Mouse (Mus musculus) lung, postnatal 36 days (tissue): ENCODE measurements around the gene Lrrc4c.

Source experiments
- DNase-seq: peaks from one replicate; pipeline ENCODE4 v3.0.0; 2022; ENCODE audit warnings: mixed read lengths

The Lrrc4c gene

DNA sequence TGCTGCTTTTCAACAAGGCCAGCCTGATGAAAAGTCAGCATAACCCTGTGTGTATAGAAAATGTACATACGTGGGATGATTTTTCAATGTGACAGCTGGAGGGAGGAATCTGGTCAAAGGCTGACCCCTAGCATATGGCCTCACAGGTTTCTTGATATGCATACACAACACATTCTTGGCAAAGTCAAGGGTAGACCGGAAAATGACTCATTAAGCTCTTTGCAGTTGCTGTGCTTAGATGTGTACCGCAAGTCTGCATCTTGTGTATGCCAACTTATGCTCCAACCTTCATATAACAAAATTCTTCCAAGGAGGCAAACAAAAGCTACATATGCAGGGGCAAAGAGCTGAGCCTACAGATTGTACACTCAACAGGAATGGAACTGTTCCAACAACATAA, 631.6 kb downstream of the Lrrc4c start:
- no peak for DNase-seq

DNA sequence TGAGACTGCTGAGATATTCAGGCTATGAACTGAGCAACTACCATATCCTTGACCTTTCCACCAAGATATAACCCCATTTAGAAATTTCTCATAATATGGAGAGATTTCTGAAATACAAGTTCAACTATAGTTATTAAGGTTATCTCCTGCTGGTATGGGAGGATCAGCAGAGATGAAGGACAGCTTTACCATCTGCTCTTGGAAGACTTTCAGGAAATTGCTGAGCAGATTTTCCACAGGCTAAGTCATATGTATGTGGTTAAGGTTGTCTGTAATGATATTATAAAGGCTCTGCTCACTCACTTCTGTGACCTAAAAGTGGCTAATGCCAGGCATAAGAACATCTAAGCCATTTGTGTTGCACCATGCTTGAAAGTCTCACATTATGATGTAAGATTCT, 681.6 kb downstream of the Lrrc4c start:
- DNase-seq: no peak

DNA sequence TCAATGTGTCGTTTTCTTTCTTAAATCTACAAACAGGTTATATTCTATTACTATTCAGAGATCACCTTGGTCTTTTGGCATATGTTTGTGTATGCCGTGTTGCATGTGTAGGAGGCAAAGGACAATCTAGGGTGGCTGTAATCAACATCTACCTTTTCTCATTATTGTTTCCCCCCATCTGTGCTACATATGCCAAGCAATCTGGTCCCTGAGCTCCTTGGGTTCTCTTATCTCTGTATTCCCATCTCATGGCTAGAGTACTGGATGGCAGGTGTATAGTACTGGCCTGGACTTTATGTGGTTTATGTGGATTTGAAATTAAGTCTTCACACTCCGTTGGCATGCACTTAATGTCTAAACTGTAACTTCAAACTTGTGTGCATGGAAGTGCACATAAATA, 700.4 kb downstream of the Lrrc4c start:
- no peak for DNase-seq

DNA sequence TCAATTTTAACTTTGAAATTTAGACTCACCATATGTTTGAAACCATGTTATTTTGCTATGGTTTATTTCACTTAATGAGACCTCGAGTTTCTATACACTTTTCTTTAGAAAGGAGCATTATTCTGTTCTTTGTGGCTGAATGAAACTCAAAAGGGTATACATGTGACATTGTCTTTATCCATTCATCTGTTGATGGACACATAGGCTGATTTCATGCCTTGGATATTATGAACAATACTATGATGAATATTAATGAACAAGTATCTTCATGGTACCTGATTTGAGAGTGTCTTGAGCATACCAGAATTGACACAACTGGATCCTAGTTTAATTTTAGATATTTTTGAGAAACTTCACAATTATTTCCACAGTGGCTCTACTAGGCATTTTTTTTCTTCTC, 709.0 kb downstream of the Lrrc4c start:
- DNase-seq: no peak

DNA sequence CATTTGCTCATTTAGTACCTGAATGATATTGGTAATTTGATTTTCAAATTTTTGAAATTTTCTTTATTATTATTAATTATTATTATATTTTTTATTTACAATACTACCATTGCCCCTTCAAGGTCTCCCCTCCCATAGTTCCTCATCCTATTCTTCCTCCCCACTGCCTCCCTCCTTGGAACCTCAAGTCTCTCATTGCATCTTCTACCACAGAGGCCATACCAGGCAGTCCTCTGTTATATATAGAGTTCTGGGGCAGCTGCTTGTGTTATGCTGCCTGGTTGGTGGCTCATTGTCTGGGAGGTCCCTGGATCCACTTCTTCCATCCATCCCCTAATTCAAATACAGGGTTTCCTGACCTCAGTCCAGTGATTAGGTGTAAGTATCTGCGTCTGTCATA, 709.6 kb downstream of the Lrrc4c start:
- DNase-seq: no peak

DNA sequence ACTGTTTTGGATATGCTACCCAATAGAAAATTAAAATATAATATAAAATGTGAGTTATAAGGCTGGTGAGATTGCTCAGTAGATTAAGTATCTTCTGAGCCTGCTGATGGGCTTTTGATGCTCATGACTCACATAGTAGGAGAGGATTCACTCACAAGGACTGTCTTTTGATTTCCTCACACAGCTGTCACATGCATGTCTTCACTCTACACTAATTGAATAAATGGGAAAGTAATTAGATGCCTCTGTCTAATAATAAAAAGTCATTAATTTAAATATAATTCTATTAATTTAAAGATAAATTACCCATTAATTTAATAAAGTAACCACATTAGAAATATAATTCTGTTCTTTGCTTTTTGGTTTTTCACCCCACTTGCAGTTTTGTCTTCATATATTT, 718.4 kb downstream of the Lrrc4c start:
- DNase-seq: no peak

DNA sequence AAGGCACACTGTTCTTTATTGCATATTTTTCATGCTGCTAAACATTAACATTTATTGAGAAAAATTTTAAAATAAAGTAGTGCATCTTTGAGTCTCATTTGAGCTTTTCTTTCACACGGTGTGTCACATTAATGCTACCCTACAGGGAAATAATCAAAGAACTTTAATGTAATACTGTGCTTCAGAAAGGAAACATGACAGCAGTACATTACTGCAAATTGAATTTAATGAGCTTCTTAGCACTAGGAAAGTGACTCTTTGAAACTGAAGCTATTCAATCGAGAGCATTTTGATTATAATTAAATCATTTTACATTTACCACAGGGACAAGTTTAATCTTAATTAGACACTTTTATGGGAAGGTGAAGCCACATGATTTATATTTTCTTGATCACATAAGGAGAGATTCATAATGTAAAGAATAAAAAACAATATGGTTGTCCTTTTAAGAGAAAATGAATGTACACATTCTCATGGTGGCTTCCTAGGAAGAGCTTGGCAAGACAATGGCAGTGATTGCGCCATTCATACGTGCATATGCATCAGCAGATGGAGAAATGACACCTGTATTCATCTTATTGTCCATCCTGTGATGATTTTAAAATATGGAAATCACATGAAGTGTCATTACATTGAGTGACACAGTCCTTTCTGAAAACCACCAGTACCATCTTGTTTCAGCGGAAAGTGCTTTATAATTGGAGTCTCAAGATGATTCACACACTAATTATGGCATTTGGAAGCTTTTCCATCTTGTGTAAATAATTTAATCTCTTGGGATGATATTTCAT, 719.2 kb downstream of the Lrrc4c start:
- no peak for DNase-seq

DNA sequence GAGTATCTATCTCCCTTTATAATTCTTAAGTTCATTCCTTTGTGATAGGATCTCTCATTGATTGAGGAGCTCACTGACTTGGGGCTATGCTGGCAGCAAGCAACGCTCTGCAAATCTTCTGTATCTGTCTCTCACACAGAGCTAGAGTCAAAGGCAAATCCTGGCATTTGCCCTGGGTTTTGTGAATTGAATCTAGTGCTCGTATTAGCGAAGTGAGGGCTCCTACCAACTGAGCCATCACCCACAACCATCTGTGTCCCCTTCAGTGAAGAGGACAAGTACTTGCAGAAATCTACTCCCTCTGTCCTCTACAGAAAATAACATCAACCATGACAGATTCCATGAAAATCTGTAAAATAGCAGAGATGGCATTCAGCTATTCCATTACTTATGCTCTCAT, 726.0 kb downstream of the Lrrc4c start:
- DNase-seq: no peak

DNA sequence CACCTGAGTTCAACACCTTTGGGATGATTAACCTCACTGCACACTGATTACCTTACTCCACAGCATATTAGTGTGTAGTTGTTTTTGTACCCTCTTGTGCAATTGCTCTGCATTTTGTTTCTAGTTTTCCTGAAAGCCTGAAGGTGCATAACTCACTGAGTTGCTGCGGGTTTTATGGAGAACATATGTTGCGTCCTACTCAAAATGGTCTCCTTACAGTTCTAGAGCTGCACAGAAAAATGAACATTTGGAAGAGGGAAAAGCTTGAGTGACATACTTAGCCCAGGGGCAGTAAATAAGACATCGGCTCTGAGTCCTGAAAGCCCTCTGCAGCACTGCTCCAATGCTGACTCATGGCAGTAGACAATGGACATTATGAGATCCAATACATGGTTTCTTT, 727.7 kb downstream of the Lrrc4c start:
- no peak for DNase-seq

DNA sequence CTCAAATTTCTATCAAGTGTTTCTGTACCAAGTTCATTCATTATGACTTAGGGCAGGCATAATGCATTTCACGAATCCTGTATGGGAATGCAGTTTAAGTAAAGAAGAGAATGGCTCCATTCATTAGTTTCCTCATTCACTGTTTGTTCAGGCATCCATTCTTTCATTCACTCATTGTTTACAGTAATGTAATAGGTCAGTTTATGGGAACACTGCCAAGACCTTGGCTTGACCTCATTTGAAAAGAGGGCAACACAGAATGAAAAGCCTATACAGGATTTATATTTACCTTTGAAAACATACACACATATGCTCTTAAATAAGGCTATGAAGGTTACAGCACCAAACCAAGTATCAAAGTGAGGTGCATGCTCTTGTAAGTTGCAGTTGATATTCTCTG, 762.2 kb downstream of the Lrrc4c start:
- DNase-seq: no peak

DNA sequence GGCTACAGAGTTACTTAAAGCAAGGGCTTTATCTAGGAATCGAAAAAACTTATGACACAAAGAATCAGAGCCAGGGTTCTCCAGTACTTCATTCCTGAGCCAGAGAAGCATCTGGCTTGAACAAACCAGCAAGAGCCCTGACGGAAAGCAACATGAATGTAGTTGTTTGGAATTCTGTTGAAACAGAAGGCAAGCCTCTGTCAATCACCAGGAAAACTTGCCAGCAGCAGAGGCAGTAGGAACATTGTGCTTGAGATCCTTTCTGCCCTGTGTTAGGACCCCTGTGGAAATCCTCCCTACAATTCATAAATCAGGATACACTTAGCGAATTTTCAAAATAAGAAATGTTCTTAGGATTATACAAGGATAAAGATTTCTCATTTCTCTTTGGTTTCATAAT, 780.0 kb downstream of the Lrrc4c start:
- DNase-seq: no peak

DNA sequence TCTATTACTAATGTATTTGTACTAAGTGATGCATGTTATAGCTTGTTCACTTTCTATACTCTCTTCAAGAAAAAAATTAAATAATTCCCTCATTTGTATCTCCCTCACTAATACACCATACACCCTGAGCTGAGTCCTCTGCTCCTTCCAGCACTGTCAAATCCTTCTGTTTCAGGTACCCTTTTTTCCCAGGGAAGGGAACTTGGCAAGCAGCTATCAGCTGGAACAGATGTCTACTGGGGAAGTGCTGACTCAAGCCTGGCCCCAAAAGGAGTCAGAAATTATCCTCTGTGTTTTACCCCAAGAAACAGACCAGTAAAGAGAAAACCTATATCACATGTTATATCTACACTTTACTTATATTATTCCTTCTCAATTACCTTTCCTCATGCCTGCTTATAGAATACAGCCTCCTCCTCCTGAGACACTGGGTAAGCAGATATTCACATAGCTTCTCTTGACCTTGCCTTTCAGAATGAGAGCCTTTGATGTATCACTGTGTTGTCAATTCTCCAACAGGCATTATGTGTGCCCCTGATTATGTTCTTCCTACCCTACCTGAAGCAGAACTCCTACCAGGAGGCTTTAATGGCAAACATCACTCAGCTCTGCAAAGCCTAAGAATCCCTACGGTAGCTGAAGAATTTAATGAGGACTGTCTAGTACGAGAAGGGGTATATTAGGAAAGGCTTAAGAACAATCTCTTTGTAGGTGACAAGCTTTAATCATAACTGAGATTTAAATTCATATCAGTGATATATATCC, 785.6 kb downstream of the Lrrc4c start:
- no peak for DNase-seq

DNA sequence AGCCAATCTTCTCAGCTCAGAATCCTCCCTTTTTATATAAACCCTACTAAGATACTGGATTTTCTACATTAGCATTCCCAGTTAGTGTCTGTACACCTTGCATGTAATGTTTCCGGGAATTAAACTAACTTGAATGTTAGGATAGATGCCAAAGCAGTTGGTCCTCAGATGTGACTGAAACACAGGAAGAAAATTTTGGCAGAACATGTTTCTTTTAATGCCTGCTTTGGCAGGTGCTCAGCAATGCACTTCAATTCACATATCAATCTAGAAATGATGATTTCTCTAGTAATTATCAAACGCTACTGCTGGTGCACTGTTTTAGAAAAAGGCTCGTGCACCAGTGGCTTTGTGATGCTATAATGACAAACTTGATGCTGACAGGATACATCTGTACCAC, 806.3 kb downstream of the Lrrc4c start:
- DNase-seq: no peak

DNA sequence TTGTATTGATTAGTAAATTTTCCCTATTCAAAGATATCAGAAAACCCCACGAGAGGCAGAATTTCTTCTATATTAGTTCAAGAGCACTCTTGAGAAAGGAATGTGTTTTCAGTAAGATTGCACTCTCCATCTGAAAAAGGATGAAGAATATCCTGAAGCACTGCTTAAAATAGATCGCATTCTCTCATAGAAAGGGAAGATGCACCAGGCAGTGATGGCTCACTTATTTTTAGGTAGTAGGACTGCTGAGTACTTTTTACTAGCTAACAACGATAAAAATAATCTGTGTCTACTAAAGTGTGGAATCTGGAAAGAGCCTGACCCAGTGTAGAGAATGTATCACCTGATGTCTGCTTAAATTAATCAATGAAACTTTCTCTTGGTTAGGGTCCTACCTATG, 820.5 kb downstream of the Lrrc4c start:
- DNase-seq: no peak

DNA sequence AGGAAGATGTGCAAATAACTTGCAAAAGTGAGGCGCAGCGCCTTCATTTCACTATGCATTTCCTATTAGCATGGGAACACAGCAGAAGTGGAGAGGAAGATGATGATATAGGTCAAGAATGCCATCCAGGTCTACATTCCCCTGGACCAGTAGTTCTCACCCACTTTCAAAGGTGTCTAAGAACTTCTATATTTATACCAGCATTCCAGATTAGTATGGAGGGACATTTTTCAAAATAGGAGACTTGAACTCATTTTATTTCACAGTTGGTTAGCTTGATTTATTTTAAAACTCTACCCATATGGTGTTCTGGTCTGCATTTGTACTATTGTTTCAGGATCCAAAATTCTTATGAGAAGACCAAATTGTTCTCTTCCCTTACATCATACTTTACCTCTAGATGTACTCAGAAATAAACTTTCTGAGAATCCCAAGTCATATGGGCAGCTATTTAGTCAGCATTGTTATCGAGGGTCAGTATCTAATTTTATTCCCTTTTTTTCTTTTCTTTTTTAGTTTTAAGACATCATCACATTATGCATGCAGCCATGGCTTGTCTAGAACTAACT, 833.7 kb downstream of the Lrrc4c start:
- no peak for DNase-seq

DNA sequence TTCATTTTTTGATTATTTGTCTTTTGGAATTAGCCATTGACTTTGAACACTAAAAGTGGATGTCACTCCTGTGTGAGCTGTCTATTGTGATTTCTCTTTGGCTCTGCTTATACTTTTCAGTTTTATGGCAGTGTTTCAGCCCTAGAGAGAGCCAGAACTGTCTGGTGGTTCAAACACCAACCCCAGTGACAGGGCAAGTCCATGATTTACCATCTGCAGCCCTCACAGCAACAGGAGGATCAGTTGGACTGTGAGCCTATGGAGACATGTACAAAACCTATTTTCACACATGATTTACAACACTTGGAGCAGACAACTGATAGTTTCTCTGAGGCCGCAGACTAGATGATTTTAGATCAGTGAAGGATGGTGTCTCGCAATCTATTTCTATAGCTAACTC, 847.8 kb downstream of the Lrrc4c start:
- DNase-seq: no peak

DNA sequence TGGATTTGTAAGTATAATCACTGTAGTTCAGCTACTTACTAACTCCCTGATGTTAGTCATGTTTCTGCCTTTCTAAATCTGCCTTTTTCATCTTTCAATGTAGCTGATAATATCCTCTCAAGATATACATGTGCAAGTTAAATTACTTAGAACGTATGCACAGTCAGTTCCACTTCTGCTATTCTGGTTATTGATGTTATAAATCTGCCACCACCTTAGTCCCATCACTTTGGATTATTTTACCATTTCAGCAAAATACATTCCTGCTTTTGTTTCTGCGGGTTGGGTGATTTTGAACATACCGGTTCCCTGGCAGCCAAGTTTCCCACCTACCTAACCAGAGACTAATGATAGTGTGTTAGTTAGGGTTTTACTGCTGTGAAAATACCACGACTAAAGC, 860.4 kb downstream of the Lrrc4c start:
- DNase-seq: no peak

DNA sequence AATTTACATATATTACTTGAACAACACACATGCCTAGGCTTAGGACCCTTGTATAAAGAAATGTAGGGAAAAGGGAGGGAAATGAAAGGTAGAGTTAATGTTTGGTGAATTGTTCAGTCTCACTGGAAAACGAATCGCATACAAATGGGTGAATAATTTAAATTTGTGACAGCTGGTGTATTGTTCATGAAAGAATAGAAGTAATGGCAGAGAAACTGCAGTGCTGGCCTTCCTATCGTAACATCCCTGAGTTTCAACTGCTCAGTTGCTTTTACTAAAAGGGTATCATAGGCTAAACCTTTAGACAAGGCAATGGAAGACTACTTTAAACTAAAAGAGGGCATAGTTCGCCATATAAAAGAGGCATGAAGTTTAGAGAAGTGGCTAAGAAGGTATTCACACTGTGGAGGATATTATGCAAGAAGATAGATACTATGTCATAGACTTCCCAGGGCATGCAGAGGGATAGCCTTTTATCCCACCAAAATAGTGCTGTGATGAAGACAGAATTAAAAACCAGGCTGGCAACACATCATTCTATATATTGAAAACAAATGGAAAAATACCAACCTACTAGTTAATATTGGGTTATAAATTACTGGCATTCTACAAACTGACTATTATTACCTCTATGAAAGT, 879.1 kb downstream of the Lrrc4c start:
- no peak for DNase-seq

DNA sequence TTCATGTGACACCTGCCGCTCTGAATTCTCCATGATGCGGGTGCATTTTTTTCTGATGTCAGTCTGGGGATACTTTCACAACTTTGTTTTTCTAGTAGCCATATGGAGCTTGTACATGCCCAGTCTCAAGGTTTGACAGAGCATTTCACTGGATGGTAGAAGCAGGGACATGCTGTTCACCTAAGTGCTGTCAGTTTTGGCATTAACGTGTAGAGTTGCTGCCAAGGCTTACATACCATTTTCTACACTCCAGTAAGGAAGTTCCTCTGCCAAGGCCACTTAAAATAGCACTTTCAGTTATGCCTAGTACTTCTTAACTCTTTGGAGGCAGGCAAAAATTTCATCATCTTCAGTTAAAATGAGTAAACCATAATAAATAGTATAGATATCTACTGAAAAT, 915.0 kb downstream of the Lrrc4c start:
- no peak for DNase-seq

DNA sequence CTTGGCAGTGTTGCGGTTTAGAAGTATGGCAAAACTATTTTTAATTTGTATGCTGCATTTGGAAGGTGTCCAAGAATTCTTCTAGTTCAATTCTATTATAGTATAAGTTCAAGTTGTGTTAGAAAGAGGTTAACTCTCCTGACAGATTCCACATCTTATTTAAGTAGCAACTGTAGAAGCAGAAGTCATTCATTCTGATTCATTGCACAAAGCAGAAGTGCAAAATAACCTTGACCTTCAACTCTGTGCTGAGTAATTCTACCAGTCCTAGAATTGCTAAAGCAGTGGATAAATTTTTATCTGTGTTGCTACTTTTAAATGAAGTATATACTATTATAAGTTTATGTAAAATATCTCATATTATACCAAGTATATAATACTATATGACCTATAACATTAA, 916.1 kb downstream of the Lrrc4c start:
- no peak for DNase-seq

DNA sequence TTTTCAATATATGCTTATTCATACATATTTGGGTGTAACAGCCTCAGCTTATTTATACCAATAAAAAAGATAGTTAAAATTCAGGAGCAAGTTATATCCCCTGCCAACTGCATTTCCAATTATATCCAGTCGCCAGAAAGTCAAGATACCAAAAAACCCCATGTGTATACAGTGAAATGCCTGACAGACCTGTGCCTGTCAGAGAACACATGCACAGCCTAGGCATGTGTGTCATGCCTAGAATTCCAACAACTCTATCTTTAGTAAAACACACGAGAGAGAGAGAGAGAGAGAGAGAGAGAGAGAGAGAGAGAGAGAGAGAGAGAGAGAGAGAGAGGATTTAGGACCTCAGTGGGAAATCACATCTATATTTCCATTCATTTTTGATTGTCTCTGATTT, 956.7 kb downstream of the Lrrc4c start:
- DNase-seq: no peak

DNA sequence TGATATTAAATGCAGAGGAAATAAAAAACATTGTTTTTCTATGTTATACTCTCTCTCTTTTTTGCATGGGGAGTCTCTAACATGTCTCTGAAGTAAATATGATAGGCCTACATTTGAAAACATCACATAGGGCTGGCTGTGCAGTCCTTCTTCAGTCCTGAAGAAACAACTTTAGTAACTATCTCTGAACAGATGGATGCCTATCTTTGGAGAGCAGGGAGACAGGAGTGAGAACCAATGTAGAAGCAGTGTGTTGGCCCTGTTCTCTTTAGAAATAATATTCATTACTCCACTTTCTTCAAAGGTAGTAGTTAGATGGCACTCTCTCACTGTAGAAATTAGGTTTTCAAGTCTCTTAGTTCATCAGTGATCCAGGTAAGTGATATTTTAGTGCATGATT, 967.0 kb downstream of the Lrrc4c start:
- no peak for DNase-seq

DNA sequence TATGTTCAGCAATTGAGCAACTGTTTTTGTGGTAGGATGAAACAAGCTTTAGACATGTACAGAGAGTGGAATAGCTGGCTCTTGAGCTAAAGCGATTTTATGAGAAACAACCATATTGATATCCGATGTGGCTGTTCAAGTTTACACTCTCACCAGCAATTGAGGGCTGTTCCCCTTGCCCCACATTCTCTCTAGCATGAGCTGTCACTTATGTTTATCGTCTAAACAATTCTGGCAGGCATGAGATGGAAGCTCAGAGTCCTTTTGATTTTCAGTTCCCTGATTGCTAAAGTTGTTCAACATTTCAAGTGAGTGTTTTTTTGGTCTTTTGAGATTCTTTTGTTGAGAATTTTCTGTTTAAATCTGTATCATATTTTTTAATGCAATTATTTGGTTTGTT, 976.2 kb downstream of the Lrrc4c start:
- no peak for DNase-seq

DNA sequence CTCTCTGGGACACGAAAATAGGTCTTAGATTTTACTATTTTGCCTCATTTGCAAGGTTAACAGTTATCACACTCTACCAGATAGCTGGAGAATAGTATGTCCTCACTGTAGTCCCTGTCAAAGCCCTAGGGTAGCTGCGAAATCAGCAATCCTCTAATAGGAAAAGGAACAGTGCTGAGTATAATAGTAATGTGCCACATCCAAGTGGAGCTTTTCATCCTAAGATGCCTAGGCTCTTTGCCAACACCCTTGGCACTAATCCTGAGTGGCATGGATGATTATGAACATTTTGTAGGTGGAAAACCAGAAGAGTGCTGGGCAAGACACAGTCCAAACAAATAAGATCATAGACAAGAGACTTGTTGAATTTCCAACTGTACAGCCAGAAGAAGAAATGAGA, 981.7 kb downstream of the Lrrc4c start:
- DNase-seq: no peak
